Comparison of ENCODE assay signal across 8 mouse cellular contexts in genomic region chr4:155561661-155562442, GRCm38 (mm10). TPM values are rescaled to one million over a fixed set of nuclear protein-coding genes. Genes with fewer than 3 reads are reported as not detected.
DNase-seq lines count a peak whose midpoint lies in the region; ATAC-seq and TF ChIP-seq lines count a peak whose summit lies in the region.

Gene Nadk (plus strand): TSS chr4:155562378.

- H3K27ac ChIP-seq in cerebellum, adult 2 months (ENCODE audit: insufficient read depth, low read length) = peak within 1 kb of the TSS; percentile 64
- H3K27ac ChIP-seq in ES-E14 (ENCODE audit: insufficient read depth, low read depth, low read length, poor library complexity, severe bottlenecking) = no peak within 1 kb of the TSS
- peak within 1 kb of the TSS; percentile 78 for H3K27ac ChIP-seq in embryonic facial prominence, embryonic 11.5 days (replicated peaks; ENCODE audit: low read depth, low read length)

- no peak for TF ChIP-seq POLR2A in cerebellum, adult 2 months (IDR thresholded peaks at IDR 0.05; ENCODE audit: borderline replicate concordance, insufficient read depth, low read length)

- no peak for TF ChIP-seq CTCF in cerebellum, adult 2 months (IDR thresholded peaks at IDR 0.05; ENCODE audit: borderline replicate concordance, insufficient read depth, low read depth, low read length)

- H3K9ac ChIP-seq in ES-E14 (ENCODE audit: insufficient read depth, low read depth, low read length, poor library complexity, severe bottlenecking) = peak within 1 kb of the TSS; percentile 9; the same call in 1 of the 2 replicates
- peak within 1 kb of the TSS; percentile 48 for H3K9ac ChIP-seq in embryonic facial prominence, embryonic 11.5 days (replicated peaks; ENCODE audit: low read length)

- ATAC-seq in cerebellum, adult (ENCODE audit: insufficient number of reproducible peaks, low FRiP score, low TSS enrichment) = no peak
- no peak for ATAC-seq in embryonic facial prominence, embryonic 11.5 days (replicated peaks; ENCODE audit: insufficient number of reproducible peaks, low FRiP score, low TSS enrichment, low read depth)
- ATAC-seq in megakaryocyte, adult 5-6 weeks (ENCODE audit: poor library complexity, severe bottlenecking) = peak; percentile 47

- 75% methylated on average over 7 of the region's 7 CpGs for WGBS in cerebellum, adult 2 months
- WGBS in embryonic facial prominence, embryonic 11.5 days = 65% methylated on average over 7 of the region's 7 CpGs

- no peaks in the 10 kb centered on the region for H3K27me3 ChIP-seq in cerebellum, adult 2 months (ENCODE audit: control insufficient read depth, insufficient read depth, low read length)
- H3K27me3 ChIP-seq in embryonic facial prominence, embryonic 11.5 days (ENCODE audit: control insufficient read depth, insufficient read depth, low read length) = no peaks in the 10 kb centered on the region

- DNase-seq in cerebellum, adult 2 months = no peak
- no peak for DNase-seq in ES-E14 (ENCODE audit: low read depth, low spot score)
- no peak for DNase-seq in embryonic facial prominence, embryonic 11.5 days (ENCODE audit: low spot score)
- DNase-seq in heart, adult 9 months (ENCODE audit: low spot score in 2 of 2) = peak; percentile 55 to 68
- DNase-seq in layer of hippocampus, postnatal 36 days = no peak
- no peak for DNase-seq in T-cell, adult 2 months (ENCODE audit: low spot score)

- H3K9me3 ChIP-seq in ES-E14 (ENCODE audit: control insufficient read depth, insufficient read depth, low read depth, low read length) = no peaks in the 10 kb centered on the region
- H3K9me3 ChIP-seq in embryonic facial prominence, embryonic 11.5 days (replicated peaks; ENCODE audit: control insufficient read depth, low read length) = no peaks in the 10 kb centered on the region

- peaks cover 15% of the 10 kb centered on the region; the same call in 1 of the 2 replicates for H3K4me1 ChIP-seq in cerebellum, adult 2 months (ENCODE audit: control insufficient read depth, insufficient read depth, low read length)
- peaks cover 7 to 15% of the 10 kb centered on the region in 2 experiments; a peak in 3 of 4 replicates for H3K4me1 ChIP-seq in ES-E14 (ENCODE audit: control insufficient read depth in 2 of 2, insufficient read depth in 2 of 2, low read length in 2 of 2, poor library complexity in 1 of 2)
- H3K4me1 ChIP-seq in embryonic facial prominence, embryonic 11.5 days (ENCODE audit: control insufficient read depth, insufficient read depth, low read length) = peaks cover 5% of the 10 kb centered on the region

- peak within 1 kb of the TSS; percentile 73 for H3K4me3 ChIP-seq in cerebellum, adult 2 months (replicated peaks; ENCODE audit: insufficient read depth, low read depth, low read length)
- peak within 1 kb of the TSS in 1 of 2 experiments; percentile 32; a peak in 2 of 4 replicates for H3K4me3 ChIP-seq in ES-E14 (ENCODE audit: insufficient read depth in 1 of 2, low read depth in 1 of 2, low read length in 2 of 2, poor library complexity in 1 of 2, severe bottlenecking in 1 of 2)
- H3K4me3 ChIP-seq in embryonic facial prominence, embryonic 11.5 days (ENCODE audit: low read depth, low read length) = peak within 1 kb of the TSS; percentile 89

- H3K4me2 ChIP-seq in embryonic facial prominence, embryonic 11.5 days (ENCODE audit: low read depth, low read length) = peak within 1 kb of the TSS; percentile 48

- in situ Hi-C loops in ES-E14 (cut with MboI; ENCODE audit: low sequenced_read_pairs in 2 of 2, unreplicated experiment in 2 of 2) = no loop called here

- peaks cover 29% of the 10 kb centered on the region for H3K36me3 ChIP-seq in ES-E14 (ENCODE audit: control insufficient read depth, insufficient read depth, low read length, poor library complexity, severe bottlenecking)
- H3K36me3 ChIP-seq in embryonic facial prominence, embryonic 11.5 days (replicated peaks; ENCODE audit: control insufficient read depth, insufficient read depth, low read depth, low read length) = peaks cover 8% of the 10 kb centered on the region

TF ChIP-seq in ES-E14, 5 proteins besides CTCF, POLR2A, EP300 and RAD21:
- TF ChIP-seq ZNF384 (IDR thresholded peaks at IDR 0.05; ENCODE audit: low read depth, low read length) (no peak), ZC3H11A (IDR thresholded peaks at IDR 0.05; ENCODE audit: borderline replicate concordance, low read depth, low read length) (no peak), MAFK (IDR thresholded peaks at IDR 0.05; ENCODE audit: insufficient read depth, low read depth, low read length) (no peak), CHD2 (IDR thresholded peaks at IDR 0.05; ENCODE audit: low read depth, low read length) (no peak), HCFC1 (IDR thresholded peaks at IDR 0.05; ENCODE audit: borderline replicate concordance, insufficient read depth, low read length) (no peak)
TF ChIP-seq in ES-E14: peak in this region for 0.

RNA-seq across cellular contexts. Expression of gene Nadk, which starts in this region (rescaled TPM):
- 59.0 and 60.2 TPM in 2 replicates for polyA plus RNA-seq in cerebellum, adult 2 months (2012; rRNA removed)
- 73.5 and 88.5 TPM in 2 replicates for total RNA-seq in ES-E14 (2012; rRNA removed)
- 110 and 112 TPM in 2 replicates for polyA plus RNA-seq in embryonic facial prominence, embryonic 11.5 days (2014; fragmentation: Nextera tagmentation; extraction: Ambion mirVana)
- 10 to 100 TPM; 65.8 to 71.5 TPM for total RNA-seq in layer of hippocampus, postnatal 36 days (2021)
- total RNA-seq in megakaryocyte, adult 5-6 weeks (2015) = 205 and 220 TPM in 2 replicates
- 180 and 208 TPM in 2 replicates for total RNA-seq in megakaryocyte, adult 5-6 weeks (2017)

Comparison
In these comparisons a context has a peak if more than half of its experiments do, and no peak if none do; other contexts are left out.
1. DNase-seq: peak in heart, adult 9 months (2 of 2); none in cerebellum, adult 2 months (0 of 2), ES-E14 (single experiment), embryonic facial prominence, embryonic 11.5 days (single experiment), layer of hippocampus, postnatal 36 days (0 of 2) and T-cell, adult 2 months (single experiment).